Mouse (Mus musculus) thymus, adult 2 months (tissue): Measurements from ENCODE around the gene Pla2g1b. TPM values are rescaled to one million over a fixed set of nuclear protein-coding genes. Genes with fewer than 3 reads are reported as not detected.

Experiments
- DNase-seq: peaks from one replicate; pipeline ENCODE4 v3.0.0; 2021
- H3K27ac ChIP-seq: fragments of 200-500 bp; 2 replicates; pipeline ENCODE4 v1.5.1; 2012; ENCODE audit warnings: low read length, control low read depth; ENCODE audit not compliant: control insufficient read depth, insufficient read depth
- H3K27me3 ChIP-seq: fragments of 200-500 bp; 2 replicates; pipeline ENCODE4 v1.6.1; 2012; ENCODE audit warnings: mild to moderate bottlenecking, low read length, moderate library complexity, mixed read lengths; ENCODE audit not compliant: control insufficient read depth, insufficient read depth
- H3K36me3 ChIP-seq: fragments of 200-500 bp; 2 replicates; pipeline ENCODE4 v1.6.1; 2012; ENCODE audit warnings: mild to moderate bottlenecking, low read length, moderate library complexity; ENCODE audit not compliant: control insufficient read depth, insufficient read depth
- H3K4me1 ChIP-seq: fragments of 200-500 bp; replicated peaks from 2 replicates; pipeline ENCODE4 v1.6.1; 2012; ENCODE audit warnings: low read length; ENCODE audit not compliant: control insufficient read depth, insufficient read depth
- H3K4me3 ChIP-seq: fragments of 200-500 bp; 2 replicates; pipeline ENCODE4 v1.5.1; 2012; ENCODE audit warnings: mild to moderate bottlenecking, low read length, control low read depth, moderate library complexity; ENCODE audit not compliant: control insufficient read depth, insufficient read depth
- CTCF ChIP-seq: fragments of 200-500 bp; IDR thresholded peaks from 2 replicates; pipeline ENCODE4 v1.5.1; 2012; ENCODE audit warnings: mild to moderate bottlenecking, control low read depth, low read length, moderate library complexity, borderline replicate concordance; ENCODE audit not compliant: control insufficient read depth, poor library complexity, insufficient read depth; ENCODE audit errors: extremely low read depth
- POLR2A ChIP-seq: fragments of 200-500 bp; IDR thresholded peaks from 2 replicates; pipeline ENCODE4 v1.6.1; 2012; ENCODE audit warnings: mild to moderate bottlenecking, low read length, control low read depth, moderate library complexity; ENCODE audit not compliant: control insufficient read depth, poor library complexity, insufficient read depth; ENCODE audit errors: extremely low read depth
- WGBS: fragments of 180-500 bp; shearing (Covaris S2); methylation state at CpG from one replicate; pipeline ENCODE4 v1.1.7; 2018; 5-methylcytosine and 5-hydroxymethylcytosine counted together
- polyA plus RNA-seq: library from polyadenylated mRNA; depleted of rRNA; stranded (reverse); fragments of >200 nt; gene quantifications from 2 replicates; pipeline ENCODE4 v1.2.3, GENCODE M21; 2012; rRNA removed

Pla2g1b gene
- polyA plus RNA-seq, result 1.2 and 1.8 TPM in 2 replicates

GRCm38 (mm10) chr5:115465642-115466420 is at the start of gene Pla2g1b:
Gene Pla2g1b (plus strand): TSS chr5:115466262.
- DNase-seq, result no peak
- Histone ChIP-seq H3K4me3 (no peak within 1 kb of the TSS), H3K4me1 (no peaks in the 10 kb centered on the region), H3K27ac (no peak within 1 kb of the TSS), H3K27me3 (no peaks in the 10 kb centered on the region), H3K36me3 (no peaks in the 10 kb centered on the region)
- TF ChIP-seq CTCF (no peak), POLR2A (no peak)
- WGBS, result 41% methylated on average over 9 of the region's 9 CpGs

- H3K27me3 ChIP-seq, result peaks cover 27% of the 10 kb centered on the region
- 6% methylated on average over 20 of the region's 20 CpGs for WGBS
- no peaks in the 10 kb centered on the region for H3K36me3 ChIP-seq
- H3K27ac ChIP-seq, result no peak overlapping the region
- DNase-seq, result no peak
- no peak for TF ChIP-seq POLR2A
- no peak for TF ChIP-seq CTCF
- H3K4me1 ChIP-seq, result peaks cover 2% of the 10 kb centered on the region
- no peak overlapping the region for H3K4me3 ChIP-seq
Observed at GRCm38 (mm10) chr5:115428831-115429358, 37.2 kb upstream of the Pla2g1b start.

GRCm38 (mm10) chr5:115429359-115430186 is 36.5 kb upstream of the Pla2g1b start, which contains the start of gene Msi1:
Gene Msi1 (plus strand): TSS chr5:115429599.
- Histone ChIP-seq H3K27ac (no peak within 1 kb of the TSS), H3K4me1 (peaks cover 2% of the 10 kb centered on the region), H3K27me3 (peaks cover 27% of the 10 kb centered on the region), H3K36me3 (no peaks in the 10 kb centered on the region), H3K4me3 (no peak within 1 kb of the TSS)
- 1% methylated on average over 98 of the region's 117 CpGs for WGBS
- DNase-seq, result no peak
- TF ChIP-seq POLR2A (no peak), CTCF (no peak)

GRCm38 (mm10) chr5:115430187-115430960 is 35.7 kb upstream of the Pla2g1b start:
- TF ChIP-seq CTCF (no peak), POLR2A (no peak)
- 4% methylated on average over 67 of the region's 73 CpGs for WGBS
- H3K27me3 ChIP-seq, result peaks cover 27% of the 10 kb centered on the region
- no peak overlapping the region for H3K4me3 ChIP-seq
- no peak for DNase-seq
- no peaks in the 10 kb centered on the region for H3K36me3 ChIP-seq
- H3K4me1 ChIP-seq, result peaks cover 2% of the 10 kb centered on the region
- no peak overlapping the region for H3K27ac ChIP-seq

- peaks cover 2% of the 10 kb centered on the region for H3K4me1 ChIP-seq
- H3K27me3 ChIP-seq, result peaks cover 27% of the 10 kb centered on the region
- 39% methylated on average over 14 of the region's 14 CpGs for WGBS
- no peak for DNase-seq
- H3K4me3 ChIP-seq, result no peak overlapping the region
- TF ChIP-seq CTCF (no peak), POLR2A (no peak)
- no peak overlapping the region for H3K27ac ChIP-seq
- H3K36me3 ChIP-seq, result no peaks in the 10 kb centered on the region
Observed at GRCm38 (mm10) chr5:115431061-115431897, 34.8 kb upstream of the Pla2g1b start.

GRCm38 (mm10) chr5:115431898-115432259 is 34.2 kb upstream of the Pla2g1b start:
- TF ChIP-seq CTCF, result no peak
- TF ChIP-seq POLR2A, result no peak
- Histone ChIP-seq H3K4me1 (peaks cover 2% of the 10 kb centered on the region), H3K36me3 (no peaks in the 10 kb centered on the region), H3K27ac (no peak overlapping the region), H3K27me3 (peaks cover 24% of the 10 kb centered on the region), H3K4me3 (no peak overlapping the region)
- no peak for DNase-seq
- 54% methylated on average over 7 of the region's 7 CpGs for WGBS
